Mouse (Mus musculus) intestine, embryonic 16.5 days (tissue): ENCODE results near the gene Pde4d. TPM values are rescaled to one million over a fixed set of nuclear protein-coding genes. Genes with fewer than 3 reads are reported as not detected.
"Not testable (repeated sequence)": the region's sequence is repeated elsewhere in the genome, so short reads cannot be mapped to it uniquely, and the experiment has no call there.

ENCODE experiments used
- ATAC-seq: fragments of 200-750 bp; cut with Nextera tagmentation; 2 replicates; pipeline ENCODE4 v1.8.0; 2017; ENCODE audit warnings: moderate TSS enrichment, moderate library complexity
- H3K27ac ChIP-seq: fragments of 300-500 bp; sonication (generic); 2 replicates; pipeline ENCODE4 v1.5.1; 2014; ENCODE audit warnings: mild to moderate bottlenecking, low read length
- H3K27me3 ChIP-seq: fragments of 300-500 bp; sonication (generic); replicated peaks from 2 replicates; pipeline ENCODE4 v1.6.1; 2014; ENCODE audit warnings: low read length, control low read depth, mixed read lengths; ENCODE audit not compliant: control insufficient read depth, insufficient read depth
- H3K36me3 ChIP-seq: fragments of 300-500 bp; sonication (generic); 2 replicates; pipeline ENCODE4 v1.6.1; 2014; ENCODE audit warnings: low read length, control low read depth; ENCODE audit not compliant: control insufficient read depth, insufficient read depth
- H3K4me1 ChIP-seq: fragments of 300-500 bp; sonication (generic); 2 replicates; pipeline ENCODE4 v1.6.1; 2014; ENCODE audit warnings: low read length, control low read depth, mixed read lengths; ENCODE audit not compliant: control insufficient read depth, insufficient read depth
- H3K4me2 ChIP-seq: fragments of 300-500 bp; sonication (generic); 2 replicates; pipeline ENCODE4 v1.6.1; 2014; ENCODE audit warnings: low read depth, low read length, control low read depth
- H3K4me3 ChIP-seq: fragments of 300-500 bp; sonication (generic); 2 replicates; pipeline ENCODE4 v1.5.1; 2014; ENCODE audit warnings: mild to moderate bottlenecking, low read length
- H3K9ac ChIP-seq: fragments of 300-500 bp; sonication (generic); 2 replicates; pipeline ENCODE4 v1.6.1; 2014; ENCODE audit warnings: low read depth, low read length
- H3K9me3 ChIP-seq: fragments of 300-500 bp; sonication (generic); 2 replicates; pipeline ENCODE4 v1.6.1; 2016; ENCODE audit warnings: low read length, control low read depth; ENCODE audit not compliant: control insufficient read depth
- WGBS: fragments of 180-500 bp; shearing (Covaris S2); extraction: QIAGEN DNeasy Blood & Tissue Kit; methylation state at CpG from one replicate; pipeline ENCODE4 v1.1.7; 2014; 5-methylcytosine and 5-hydroxymethylcytosine counted together
- polyA plus RNA-seq: library from polyadenylated mRNA; unstranded; fragments of >200 nt; fragmentation: Nextera tagmentation; extraction: Ambion mirVana; gene quantifications from 2 replicates; pipeline ENCODE4 v1.2.1, GENCODE M21; 2015

Gene Pde4d
- polyA plus RNA-seq, 1 experiment from 2014 or later, result 25.3 TPM

DNA sequence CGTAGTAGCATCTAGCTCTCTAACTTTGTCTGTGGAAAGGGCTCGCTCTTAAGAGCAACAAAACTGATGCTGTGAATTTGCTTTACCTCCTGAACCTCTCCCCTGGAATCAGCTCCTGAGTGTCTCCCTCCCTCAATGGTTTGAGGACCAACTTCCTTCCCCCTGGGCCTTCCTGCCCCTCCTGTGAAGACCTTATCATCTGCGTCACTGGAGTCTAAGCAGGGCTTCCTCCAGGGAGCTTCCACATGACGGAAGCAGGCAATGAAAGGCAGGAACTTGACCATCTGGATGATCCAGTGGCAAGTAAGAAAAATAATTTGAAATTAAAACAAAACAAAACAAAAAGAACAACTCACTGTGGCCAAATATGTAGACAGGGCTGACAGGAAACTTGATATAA, 1438.5 kb downstream of the Pde4d start:
- Histone ChIP-seq H3K27ac (no peak overlapping the region), H3K36me3 (no peaks in the 10 kb centered on the region), H3K9ac (no peak overlapping the region), H3K9me3 (no peaks in the 10 kb centered on the region), H3K4me1 (no peaks in the 10 kb centered on the region), H3K27me3 (no peaks in the 10 kb centered on the region), H3K4me2 (no peak overlapping the region), H3K4me3 (no peak overlapping the region)
- 76% methylated on average over 4 of the region's 4 CpGs for WGBS
- ATAC-seq, result no peak

DNA sequence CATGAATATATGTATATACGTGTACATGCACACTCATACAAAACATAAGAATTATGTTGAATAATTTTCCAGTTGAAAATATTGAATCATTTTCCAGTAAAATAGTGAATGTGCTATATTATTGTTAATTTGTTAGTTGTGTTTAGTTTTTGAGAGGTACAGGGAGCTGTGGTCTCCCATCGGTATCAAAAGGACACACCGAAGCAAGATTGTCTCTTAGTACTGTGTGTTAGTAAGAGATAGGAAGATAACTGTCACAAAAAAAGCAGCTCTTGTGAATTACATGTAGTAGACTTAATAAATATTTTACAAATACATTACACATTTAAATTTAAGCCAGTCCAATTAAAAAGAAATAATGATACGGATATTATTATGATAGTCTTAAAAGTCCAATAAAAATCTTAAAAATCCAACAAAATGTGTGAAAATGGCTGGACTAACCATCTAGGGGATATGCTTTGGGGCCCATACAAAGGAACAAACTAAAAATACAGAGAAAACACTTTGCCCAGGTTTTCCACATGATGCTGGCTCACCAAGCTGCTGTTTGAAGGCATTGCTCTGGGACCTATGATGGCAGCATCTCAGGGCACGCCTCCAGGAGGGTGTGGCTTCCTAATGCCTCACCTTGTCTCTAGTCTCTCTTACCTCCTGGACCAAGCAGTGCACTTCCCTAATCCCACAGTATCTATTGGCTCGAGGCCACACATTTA, 1441.6 kb downstream of the Pde4d start:
- Histone ChIP-seq H3K36me3 (no peaks in the 10 kb centered on the region), H3K4me2 (no peak overlapping the region), H3K27ac (no peak overlapping the region), H3K9me3 (no peaks in the 10 kb centered on the region), H3K4me1 (no peaks in the 10 kb centered on the region), H3K9ac (no peak overlapping the region), H3K4me3 (no peak overlapping the region), H3K27me3 (no peaks in the 10 kb centered on the region)
- ATAC-seq, result no peak
- WGBS, result 78% methylated on average over 6 of the region's 6 CpGs

DNA sequence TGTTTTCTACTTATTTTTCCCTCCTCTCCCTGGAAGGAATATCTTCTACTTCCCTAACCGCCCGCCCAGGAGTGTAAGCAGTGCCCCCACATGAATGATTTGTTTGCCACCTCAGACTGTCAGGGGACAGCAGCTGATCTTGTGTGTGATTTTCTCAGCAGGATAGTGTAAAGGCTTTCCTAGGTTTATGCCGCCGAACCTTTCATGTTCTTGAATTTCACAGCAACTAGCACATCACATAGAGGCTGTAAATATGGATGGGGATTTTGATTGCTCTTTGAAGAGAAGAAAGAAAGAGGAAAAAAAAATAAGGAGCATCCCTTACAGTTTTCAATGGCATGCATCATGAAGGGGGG, 1442.1 kb downstream of the Pde4d start:
- Histone ChIP-seq H3K27me3 (no peaks in the 10 kb centered on the region), H3K9me3 (no peaks in the 10 kb centered on the region), H3K4me3 (no peak overlapping the region), H3K36me3 (no peaks in the 10 kb centered on the region), H3K4me1 (no peaks in the 10 kb centered on the region), H3K4me2 (no peak overlapping the region), H3K27ac (no peak overlapping the region), H3K9ac (no peak overlapping the region)
- ATAC-seq, result no peak
- 71% methylated on average over 4 of the region's 4 CpGs for WGBS

DNA sequence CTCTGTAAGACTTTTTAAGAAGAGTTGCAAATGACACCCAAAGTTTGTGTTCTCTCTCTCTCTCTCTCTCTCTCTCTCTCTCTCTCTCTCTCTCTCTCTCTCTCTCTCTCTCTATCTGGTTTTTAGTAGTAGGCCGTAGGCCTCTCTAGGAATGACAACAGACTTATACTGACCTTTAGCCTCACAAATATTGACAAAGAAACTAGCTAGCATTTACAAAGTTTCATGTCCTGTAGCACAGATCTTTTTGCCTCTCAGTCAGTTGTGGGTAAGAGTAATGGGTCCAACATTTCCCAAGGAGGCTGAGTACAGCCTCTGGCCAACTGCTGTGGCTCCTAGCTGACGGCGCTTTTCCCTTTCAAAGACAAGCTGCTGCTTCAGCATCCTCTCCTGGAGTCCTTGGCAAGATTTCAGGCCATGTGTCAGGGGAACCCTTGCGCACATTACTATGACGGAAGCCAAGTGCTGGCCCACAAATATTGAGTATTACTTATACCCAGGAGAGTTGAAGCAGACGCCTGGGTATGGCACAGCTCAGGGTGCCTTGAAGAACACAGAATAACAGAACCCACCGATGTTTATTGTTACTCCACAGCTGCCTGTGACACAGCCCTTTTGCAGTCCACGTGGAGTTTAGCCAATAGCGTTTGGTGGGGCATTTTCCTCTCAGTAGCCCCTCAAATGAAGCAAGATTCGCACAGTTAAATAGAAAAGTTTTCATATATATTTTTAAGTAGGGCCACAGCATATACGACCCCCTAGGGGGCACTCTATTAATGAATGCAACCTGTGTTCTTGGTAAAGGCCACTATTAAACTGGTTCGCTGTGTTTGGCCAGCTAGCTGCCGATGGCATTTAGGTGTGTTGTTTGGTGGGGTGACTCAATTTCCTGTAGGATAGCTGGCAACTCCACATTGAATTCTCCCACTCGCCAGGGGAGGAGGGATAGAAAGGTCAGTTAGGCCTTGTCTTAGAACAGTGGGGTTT, 1450.0 kb downstream of the Pde4d start:
- WGBS, result 63% methylated on average over 14 of the region's 14 CpGs
- peaks cover 9% of the 10 kb centered on the region; the same call in 1 of the 2 replicates for H3K4me1 ChIP-seq
- ATAC-seq, result no peak
- H3K9me3 ChIP-seq, result no peaks in the 10 kb centered on the region
- H3K9ac ChIP-seq, result no peak overlapping the region
- no peak overlapping the region for H3K4me3 ChIP-seq
- H3K36me3 ChIP-seq, result no peaks in the 10 kb centered on the region
- H3K27me3 ChIP-seq, result no peaks in the 10 kb centered on the region
- no peak overlapping the region for H3K4me2 ChIP-seq
- H3K27ac ChIP-seq, result no peak overlapping the region

DNA sequence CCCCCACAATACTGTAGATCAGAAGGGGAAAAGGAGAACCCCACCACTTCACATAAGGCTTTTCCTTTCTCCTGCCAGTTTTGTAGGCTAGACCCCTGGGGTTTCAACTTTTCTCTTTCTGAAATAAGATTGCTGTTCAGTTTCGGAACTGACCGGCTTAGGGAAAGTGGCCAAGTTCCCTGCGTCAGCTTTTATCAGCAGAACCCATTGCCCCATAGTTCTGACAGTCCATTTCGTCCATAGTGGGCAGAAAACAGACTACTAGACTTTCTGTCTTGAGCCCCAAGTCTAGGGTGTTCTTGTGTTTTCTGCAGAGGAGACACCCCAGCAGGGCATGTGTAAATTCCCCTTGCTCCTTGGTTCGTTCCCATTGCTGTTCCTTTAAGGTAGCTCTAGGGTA, 1452.1 kb downstream of the Pde4d start:
- Histone ChIP-seq H3K4me1 (peaks cover 9% of the 10 kb centered on the region; the same call in 1 of the 2 replicates), H3K27ac (no peak overlapping the region), H3K36me3 (no peaks in the 10 kb centered on the region), H3K9ac (no peak overlapping the region), H3K9me3 (no peaks in the 10 kb centered on the region), H3K27me3 (no peaks in the 10 kb centered on the region), H3K4me3 (no peak overlapping the region), H3K4me2 (no peak overlapping the region)
- WGBS, result 63% methylated on average over 5 of the region's 5 CpGs
- no peak for ATAC-seq

DNA sequence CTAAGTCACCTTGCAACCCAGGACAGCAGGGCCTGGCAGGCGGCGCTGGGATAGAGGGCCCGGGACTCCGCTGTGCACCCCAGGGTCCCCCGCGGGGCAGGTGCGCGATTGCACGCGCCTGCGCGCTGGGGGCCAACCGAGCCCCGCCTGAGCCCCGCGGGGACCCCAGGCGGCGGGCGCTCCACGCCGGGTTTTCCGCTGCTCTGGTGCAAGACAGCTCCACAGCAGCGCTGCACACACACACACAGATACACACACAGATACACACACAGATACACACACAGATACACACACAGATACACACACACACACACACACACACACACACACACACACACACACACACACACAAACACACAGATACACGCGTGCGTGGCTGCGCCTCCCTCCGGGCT, 1452.7 kb downstream of the Pde4d start:
- Histone ChIP-seq H3K4me3 (peak overlapping the region; percentile 73), H3K9ac (peak overlapping the region; percentile 81), H3K4me2 (peak overlapping the region; percentile 98)
- not testable (repeated sequence) for H3K27me3 ChIP-seq, H3K27ac ChIP-seq, H3K9me3 ChIP-seq, H3K4me1 ChIP-seq, H3K36me3 ChIP-seq
- under 1% methylated on average over 28 of the region's 28 CpGs for WGBS
- peak; percentile 75 for ATAC-seq

DNA sequence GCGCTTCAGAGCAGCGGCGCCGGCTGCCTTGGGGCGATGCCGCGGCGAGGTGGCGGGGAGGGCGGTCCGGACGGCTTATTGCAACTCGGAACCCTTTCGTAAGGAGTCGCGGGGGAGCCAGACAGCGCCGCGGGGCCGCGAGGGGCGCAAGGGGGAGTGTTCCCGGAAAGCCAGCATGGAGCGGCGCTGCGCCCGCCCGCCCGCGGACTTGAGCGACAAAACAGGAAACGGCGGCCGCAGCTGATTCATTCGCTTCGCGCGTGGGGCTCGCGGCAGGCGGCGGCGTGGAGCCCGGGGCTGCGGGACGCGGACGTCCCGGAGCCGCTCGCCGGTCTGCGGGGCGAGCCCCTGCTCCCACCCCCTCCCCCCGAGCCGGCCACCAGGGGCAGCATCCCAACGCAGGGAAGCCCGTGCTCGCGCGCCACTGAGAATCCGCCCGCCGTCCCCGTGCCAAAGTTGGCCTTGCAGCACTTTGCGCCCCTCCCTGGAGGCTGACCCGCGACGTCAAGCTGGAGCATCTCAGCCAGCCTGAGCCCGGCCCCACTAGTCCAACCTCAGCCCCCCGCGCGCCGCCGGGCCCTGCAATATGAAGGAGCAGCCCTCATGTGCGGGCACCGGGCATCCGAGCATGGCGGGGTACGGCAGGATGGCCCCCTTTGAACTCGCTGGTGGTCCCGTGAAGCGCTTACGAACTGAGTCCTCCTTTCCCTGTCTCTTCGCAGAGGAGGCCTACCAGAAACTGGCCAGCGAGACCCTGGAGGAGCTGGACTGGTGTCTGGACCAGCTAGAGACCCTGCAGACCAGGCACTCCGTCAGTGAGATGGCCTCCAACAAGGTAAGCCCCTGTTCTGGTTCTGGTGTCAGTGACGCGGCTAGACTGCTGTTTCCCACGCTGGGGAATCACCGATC, 1453.4 kb downstream of the Pde4d start:
- Histone ChIP-seq H3K9me3 (no peaks in the 10 kb centered on the region), H3K9ac (peak overlapping the region; percentile 81), H3K36me3 (no peaks in the 10 kb centered on the region), H3K4me2 (peak overlapping the region; percentile 98), H3K4me3 (peak overlapping the region; percentile 73), H3K27ac (peak overlapping the region; percentile 56; the same call in 1 of the 2 replicates), H3K4me1 (peaks cover 9% of the 10 kb centered on the region; the same call in 1 of the 2 replicates), H3K27me3 (no peaks in the 10 kb centered on the region)
- ATAC-seq, result peak; percentile 86
- 2% methylated on average over 84 of the region's 91 CpGs for WGBS

DNA sequence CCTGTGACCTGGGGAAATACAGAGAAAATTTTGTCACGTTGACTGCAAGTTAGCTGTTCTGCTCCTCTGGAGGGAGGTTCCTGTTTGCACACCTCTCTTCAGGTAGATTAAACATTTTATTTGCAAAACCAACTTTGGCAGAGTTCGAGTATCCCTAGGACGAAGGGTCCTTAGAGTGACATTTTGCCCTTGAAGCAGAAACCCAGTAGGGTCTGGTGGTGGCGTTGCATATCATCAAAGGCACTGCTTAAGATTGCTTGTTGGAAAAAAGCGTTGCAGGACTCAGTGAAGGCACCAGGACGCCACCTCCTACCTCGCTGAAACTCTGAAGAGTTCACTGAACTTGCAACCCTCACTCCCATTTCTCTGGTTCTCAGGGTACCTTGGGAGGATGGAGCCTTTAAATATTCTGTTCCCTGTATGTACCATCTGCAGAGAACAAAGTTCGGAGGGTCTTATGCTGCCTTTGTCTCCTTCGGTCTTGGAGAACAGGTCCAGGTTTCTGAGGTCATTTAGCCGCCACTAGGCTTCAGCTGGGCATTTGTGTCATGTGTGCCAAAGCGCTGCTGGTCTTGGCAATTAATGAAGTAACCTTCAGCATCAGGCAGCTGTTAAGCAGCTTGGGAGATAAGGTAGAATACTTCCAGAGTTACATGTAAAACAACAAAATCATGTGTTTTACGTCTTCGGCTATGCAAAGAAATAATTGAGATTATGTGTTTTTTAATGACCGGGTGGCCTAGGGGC, 1454.2 kb downstream of the Pde4d start:
- ATAC-seq, result no peak

More for the DNA sequence above, 1454.2 kb downstream of the Pde4d start:
- Histone ChIP-seq H3K4me1 (peaks cover 9% of the 10 kb centered on the region; the same call in 1 of the 2 replicates), H3K4me3 (peak overlapping the region; percentile 73), H3K36me3 (no peaks in the 10 kb centered on the region), H3K9me3 (no peaks in the 10 kb centered on the region), H3K27ac (no peak overlapping the region), H3K27me3 (no peaks in the 10 kb centered on the region), H3K4me2 (peak overlapping the region; percentile 98), H3K9ac (peak overlapping the region; percentile 81)
- WGBS, result 54% methylated on average over 14 of the region's 14 CpGs
